Mouse (Mus musculus) heart, adult 2 months (tissue): ENCODE measurements around the gene Vdac1. TPM values are rescaled to one million over a fixed set of nuclear protein-coding genes. Genes with fewer than 3 reads are reported as not detected.
A peak's percentile ranks its signal among the peaks of the same experiment; 100 is the strongest.

Source experiments
- DNase-seq, 2 experiments: peaks; one replicate each; pipeline ENCODE4 v3.0.0; 2021
- H3K27ac ChIP-seq: fragments of 200-600 bp; 2 replicates; pipeline ENCODE4 v1.8.1; 2022
- H3K27me3 ChIP-seq: fragments of 200-500 bp; 2 replicates; pipeline ENCODE4 v1.6.1; 2012; ENCODE audit warnings: mild to moderate bottlenecking, low read length, inconsistent platforms, mixed read lengths; ENCODE audit not compliant: control insufficient read depth, insufficient read depth
- H3K36me3 ChIP-seq: fragments of 200-500 bp; 2 replicates; pipeline ENCODE4 v1.6.1; 2012; ENCODE audit warnings: low read length, inconsistent platforms; ENCODE audit not compliant: control insufficient read depth, insufficient read depth
- H3K4me1 ChIP-seq: fragments of 200-500 bp; 2 replicates; pipeline ENCODE4 v1.6.1; 2011; ENCODE audit warnings: low read length; ENCODE audit not compliant: control insufficient read depth, insufficient read depth
- H3K4me3 ChIP-seq: fragments of 200-600 bp; 2 replicates; pipeline ENCODE4 v1.8.1; 2022
- H3K79me2 ChIP-seq: fragments of 200-500 bp; replicated peaks from 2 replicates; pipeline ENCODE4 v1.6.1; 2012; ENCODE audit warnings: mild to moderate bottlenecking, inconsistent platforms, low read length, moderate library complexity, mixed read lengths; ENCODE audit not compliant: control insufficient read depth, insufficient read depth
- H3K9ac ChIP-seq: fragments of 200-500 bp; 2 replicates; pipeline ENCODE4 v1.6.1; 2012; ENCODE audit warnings: low read depth, mild to moderate bottlenecking, control low read depth, inconsistent platforms, low read length, mixed read lengths
- CTCF ChIP-seq: fragments of 200-600 bp; IDR thresholded peaks from 2 replicates; pipeline ENCODE4 v1.8.1; 2022; ENCODE audit warnings: antibody characterized with exemption, mild to moderate bottlenecking, moderate library complexity
- EP300 ChIP-seq: fragments of 200-500 bp; IDR thresholded peaks from 2 replicates; pipeline ENCODE4 v1.6.1; 2011; ENCODE audit warnings: low read depth, low read length, control low read depth; ENCODE audit not compliant: insufficient read depth
- POLR2A ChIP-seq: fragments of 200-500 bp; IDR thresholded peaks from 2 replicates; pipeline ENCODE4 v1.6.1; 2011; ENCODE audit warnings: mild to moderate bottlenecking, low read depth, low read length, control low read depth; ENCODE audit not compliant: insufficient read depth
- WGBS: fragments of 180-500 bp; shearing (Covaris S2); methylation state at CpG from one replicate; pipeline ENCODE4 v1.1.7; 2018; 5-methylcytosine and 5-hydroxymethylcytosine counted together
- intact Hi-C: fragments of 180-260 bp; cut with DNase I; formaldehyde crosslinking; loops from one replicate; pipeline ENCODE4 v1.15.1; 2025
- long read RNA-seq: library from polyadenylated mRNA; stranded (forward); transcript quantifications from one replicate; pipeline ENCODE4 v2.0.0, GENCODE M21; 2021
- polyA plus RNA-seq: library from polyadenylated mRNA; depleted of rRNA; stranded (reverse); fragments of >200 nt; gene quantifications from 2 replicates; pipeline ENCODE4 v1.2.3, GENCODE M21; 2012; rRNA removed
- total RNA-seq, 2 experiments: library from RNA; stranded (reverse); gene quantifications; 2 replicates each; pipeline ENCODE4 v1.2.3; 2021

Vdac1 gene
- 1,000 to 10,000 TPM in 1 of 2 experiments, 100 to 1,000 TPM in 1; 987 to 1,141 TPM for total RNA-seq
- 422 and 713 TPM in 2 replicates for polyA plus RNA-seq
- long read RNA-seq, transcript Vdac1-201 (8 exons, 891 nt), result minor isoform, 11 of 278 reads
- long read RNA-seq, transcript Vdac1-202 (9 exons, 2,022 nt), result major isoform, 208 of 278 reads
- long read RNA-seq, partial matches to known transcripts, result 19 of 278 reads
- long read RNA-seq, other reads (novel, unspliced or antisense), result 40 of 278 reads

DNA sequence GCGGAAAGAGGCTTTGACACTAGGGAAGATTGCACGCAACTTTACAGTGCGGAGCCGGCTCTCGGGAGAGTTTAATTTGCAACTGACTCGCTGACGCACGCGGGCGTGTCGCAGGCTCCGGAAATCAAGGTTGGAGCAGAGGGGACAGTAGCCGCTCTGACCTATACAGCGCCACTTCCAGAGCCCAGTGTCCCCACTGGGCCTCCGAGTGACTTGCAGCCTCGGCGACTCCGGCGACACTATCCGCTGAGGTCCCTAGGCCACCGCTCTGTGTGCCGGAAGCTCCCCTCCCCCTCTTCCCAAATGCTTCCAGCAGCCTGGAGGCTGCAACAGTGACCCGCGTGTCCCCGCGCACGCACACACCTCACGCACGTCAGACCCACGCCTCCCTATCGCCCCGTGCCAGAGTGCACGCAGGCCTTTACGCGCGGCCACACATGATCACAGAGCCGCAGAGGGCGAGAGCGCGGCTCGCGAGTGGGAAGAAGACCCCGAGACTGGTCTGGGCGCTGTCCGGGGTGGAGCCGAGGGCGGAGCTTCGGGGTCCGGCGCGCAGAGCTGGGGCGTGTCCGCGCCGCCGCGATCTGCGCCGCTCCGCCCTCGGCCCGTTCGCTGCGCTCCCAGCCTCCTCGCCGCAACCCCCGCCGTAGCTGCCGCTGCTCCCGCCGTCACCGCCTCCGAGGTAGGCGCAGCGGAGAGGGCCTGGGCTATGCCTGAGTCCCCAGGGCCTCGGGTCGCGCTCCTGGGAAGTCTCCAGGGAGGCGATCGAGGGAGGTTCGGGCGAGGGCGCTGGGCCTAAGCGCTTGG, at the start of gene Vdac1:
Gene Vdac1 (plus strand): TSS at position 390 of the 807 bp plus-strand sequence.
- intact Hi-C loops, result no loop called here
- Histone ChIP-seq H3K27me3 (no peaks in the 10 kb centered on the region), H3K36me3 (no peaks in the 10 kb centered on the region; the same call in 1 of the 2 replicates), H3K4me3 (peak within 1 kb of the TSS; percentile 80), H3K9ac (peak within 1 kb of the TSS; percentile 93), H3K27ac (peak within 1 kb of the TSS; percentile 98), H3K79me2 (no peaks in the 10 kb centered on the region; the same call in 1 of the 2 replicates), H3K4me1 (peaks cover 17% of the 10 kb centered on the region)
- DNase-seq, result peak; percentile 95
- TF ChIP-seq POLR2A (peak; percentile 92), CTCF (peak; percentile 9; the same call in 1 of the 2 replicates), EP300 (peak; percentile 52; the same call in 1 of the 2 replicates)
- WGBS, result under 1% methylated on average over 84 of the region's 84 CpGs

DNA sequence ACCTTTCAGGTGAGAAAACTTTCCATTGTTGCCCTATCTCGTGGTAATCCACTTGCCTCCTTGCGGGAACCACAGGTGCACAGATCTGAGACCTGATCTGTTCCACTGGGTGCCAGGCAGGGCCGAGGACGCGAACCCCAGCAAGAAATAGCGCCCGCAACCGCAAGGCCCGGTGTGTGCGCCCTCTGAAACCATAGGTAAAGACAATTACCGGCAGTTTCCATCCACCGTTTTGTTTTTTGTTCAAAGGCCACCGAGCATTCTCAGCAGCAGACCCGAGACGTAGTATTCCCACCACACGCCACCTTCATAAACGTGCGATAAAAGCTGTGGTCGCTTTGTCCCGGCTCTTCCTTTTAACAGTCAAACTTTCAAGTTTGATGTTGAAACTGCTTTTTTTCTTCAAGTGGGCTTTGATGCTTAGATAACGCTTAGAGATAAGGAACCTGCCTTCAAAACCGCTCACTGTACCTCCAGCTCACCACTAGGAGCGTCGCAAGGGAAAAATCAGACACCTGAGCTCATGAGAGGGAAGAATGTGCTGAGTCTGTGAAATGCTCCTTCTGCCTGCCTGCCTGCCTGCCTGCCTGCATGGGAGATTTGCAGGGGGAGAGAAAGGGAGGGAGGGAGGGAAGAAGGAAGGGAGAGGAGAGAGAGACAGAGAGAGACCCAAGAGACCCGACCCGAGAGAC, 46.4 kb upstream of the Vdac1 start:
- peak in 1 of 2 experiments; percentile 25 for DNase-seq
- Histone ChIP-seq H3K36me3 (no peaks in the 10 kb centered on the region), H3K27me3 (no peaks in the 10 kb centered on the region), H3K4me3 (no peak overlapping the region), H3K4me1 (no peaks in the 10 kb centered on the region), H3K9ac (no peak overlapping the region), H3K27ac (no peak overlapping the region), H3K79me2 (no peaks in the 10 kb centered on the region)
- 22% methylated on average over 26 of the region's 26 CpGs for WGBS
- intact Hi-C loops, result no loop called here
- TF ChIP-seq EP300 (no peak), CTCF (no peak), POLR2A (no peak)

DNA sequence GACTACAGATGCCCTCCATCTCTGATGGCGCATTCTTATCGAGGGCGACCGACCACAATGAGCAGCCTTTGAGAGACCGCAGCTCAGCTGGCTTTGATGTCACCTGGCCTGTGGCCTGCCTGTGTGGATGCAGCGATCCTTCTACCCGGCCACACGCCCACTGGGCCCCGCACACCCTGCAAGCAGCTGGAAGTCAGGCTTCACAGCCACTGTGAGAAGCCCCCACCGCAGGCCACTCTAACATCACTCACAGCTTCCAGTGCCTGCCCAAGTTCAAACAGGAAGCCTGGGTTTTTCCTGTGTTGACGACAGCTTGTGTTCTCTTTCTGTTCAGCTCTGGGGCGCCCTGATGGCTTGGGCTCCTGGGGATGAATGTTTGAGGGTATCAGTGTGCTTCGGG, 42.2 kb upstream of the Vdac1 start:
- no peaks in the 10 kb centered on the region for H3K36me3 ChIP-seq
- no peak overlapping the region for H3K4me3 ChIP-seq
- WGBS, result 58% methylated on average over 13 of the region's 13 CpGs
- H3K4me1 ChIP-seq, result no peaks in the 10 kb centered on the region
- H3K79me2 ChIP-seq, result no peaks in the 10 kb centered on the region
- no peak overlapping the region for H3K9ac ChIP-seq
- no peaks in the 10 kb centered on the region for H3K27me3 ChIP-seq
- intact Hi-C loops, result no loop called here
- no peak overlapping the region for H3K27ac ChIP-seq
- DNase-seq, result no peak
- TF ChIP-seq POLR2A (no peak), EP300 (no peak), CTCF (no peak)

DNA sequence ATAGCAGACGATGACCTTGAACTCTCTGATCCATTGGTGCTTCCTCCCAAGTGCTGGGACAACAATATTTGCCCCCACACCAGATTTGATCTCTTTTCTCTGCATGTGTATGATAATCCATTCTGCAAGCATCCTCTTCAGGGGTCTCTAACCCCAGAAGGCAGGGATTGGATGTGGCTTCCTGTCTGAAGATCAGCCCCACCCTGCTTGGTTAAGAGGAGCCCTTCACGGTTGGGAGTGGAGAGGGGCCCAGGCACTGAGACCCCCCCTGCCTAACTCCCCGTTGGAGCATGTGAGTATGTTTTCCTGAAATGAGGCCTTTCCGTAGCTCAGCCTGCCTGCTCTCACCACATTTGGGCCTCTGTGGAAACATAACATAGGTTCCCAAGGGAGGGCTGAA, 41.0 kb upstream of the Vdac1 start:
- no peak overlapping the region for H3K9ac ChIP-seq
- no peak for TF ChIP-seq POLR2A
- TF ChIP-seq EP300, result no peak
- no peak for TF ChIP-seq CTCF
- intact Hi-C loops, result no loop called here
- no peak overlapping the region for H3K27ac ChIP-seq
- no peaks in the 10 kb centered on the region for H3K4me1 ChIP-seq
- 65% methylated on average over 4 of the region's 4 CpGs for WGBS
- no peak overlapping the region for H3K4me3 ChIP-seq
- no peak for DNase-seq
- no peaks in the 10 kb centered on the region for H3K79me2 ChIP-seq
- no peaks in the 10 kb centered on the region for H3K36me3 ChIP-seq
- no peaks in the 10 kb centered on the region for H3K27me3 ChIP-seq

DNA sequence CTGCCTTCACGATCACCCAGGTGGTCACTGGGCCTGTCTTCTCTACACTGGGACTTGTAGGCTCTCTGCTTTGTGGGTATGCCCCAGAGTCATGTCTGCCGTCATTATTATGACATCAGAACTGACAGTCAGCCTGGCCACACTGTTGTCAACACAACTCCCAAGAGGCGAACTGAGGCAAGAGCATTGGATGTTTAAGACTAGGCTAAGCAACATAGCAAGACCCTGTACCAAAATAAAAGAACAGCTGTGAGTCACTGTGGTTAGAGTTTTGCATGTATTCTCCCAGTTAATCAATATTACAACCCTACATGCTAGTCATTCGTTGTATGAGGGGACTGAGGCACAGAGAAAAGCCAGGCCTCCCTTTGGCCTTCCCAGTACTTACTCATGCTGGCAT, 40.1 kb upstream of the Vdac1 start:
- no peak overlapping the region for H3K9ac ChIP-seq
- no peak for TF ChIP-seq POLR2A
- TF ChIP-seq EP300, result no peak
- no peak for TF ChIP-seq CTCF
- intact Hi-C loops, result no loop called here
- no peaks in the 10 kb centered on the region for H3K4me1 ChIP-seq
- no peaks in the 10 kb centered on the region for H3K79me2 ChIP-seq
- H3K4me3 ChIP-seq, result no peak overlapping the region
- no peaks in the 10 kb centered on the region for H3K36me3 ChIP-seq
- DNase-seq, result no peak
- H3K27ac ChIP-seq, result no peak overlapping the region
- 78% methylated on average over 4 of the region's 4 CpGs for WGBS
- H3K27me3 ChIP-seq, result no peaks in the 10 kb centered on the region

DNA sequence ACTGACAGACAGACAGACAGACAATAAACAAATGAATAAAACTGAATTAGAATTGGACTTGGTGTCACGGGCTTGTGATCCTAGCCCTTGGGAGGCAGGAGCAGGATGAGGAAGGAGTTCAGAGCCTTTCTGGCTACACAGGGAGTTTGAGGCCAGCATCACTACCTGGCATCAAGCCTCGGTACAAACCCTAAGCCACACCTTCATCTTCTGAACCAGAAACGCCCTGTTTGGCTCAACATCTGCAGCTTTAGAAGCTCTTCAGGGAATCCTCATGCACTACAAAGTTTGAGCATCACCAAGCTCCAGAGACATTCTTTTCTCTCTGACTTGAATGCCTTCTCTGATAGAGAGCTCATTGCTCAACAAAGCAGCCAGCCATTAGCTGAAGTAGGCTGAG, 39.1 kb upstream of the Vdac1 start:
- no peaks in the 10 kb centered on the region for H3K4me1 ChIP-seq
- TF ChIP-seq EP300 (no peak), POLR2A (no peak), CTCF (no peak)
- no peak for DNase-seq
- H3K36me3 ChIP-seq, result no peaks in the 10 kb centered on the region
- H3K27me3 ChIP-seq, result no peaks in the 10 kb centered on the region
- WGBS, result 56% methylated on average over 3 of the region's 3 CpGs
- no peak overlapping the region for H3K27ac ChIP-seq
- no peak overlapping the region for H3K9ac ChIP-seq
- no peaks in the 10 kb centered on the region for H3K79me2 ChIP-seq
- H3K4me3 ChIP-seq, result no peak overlapping the region
- intact Hi-C loops, result no loop called here
